Mouse (Mus musculus): ENCODE measurements around the gene Cps1. TPM values are rescaled to one million over a fixed set of nuclear protein-coding genes. Genes with fewer than 3 reads are reported as not detected.

Gene Cps1
- polyA plus RNA-seq, 1 experiment from 2014 or later: 0.31 TPM

DNA sequence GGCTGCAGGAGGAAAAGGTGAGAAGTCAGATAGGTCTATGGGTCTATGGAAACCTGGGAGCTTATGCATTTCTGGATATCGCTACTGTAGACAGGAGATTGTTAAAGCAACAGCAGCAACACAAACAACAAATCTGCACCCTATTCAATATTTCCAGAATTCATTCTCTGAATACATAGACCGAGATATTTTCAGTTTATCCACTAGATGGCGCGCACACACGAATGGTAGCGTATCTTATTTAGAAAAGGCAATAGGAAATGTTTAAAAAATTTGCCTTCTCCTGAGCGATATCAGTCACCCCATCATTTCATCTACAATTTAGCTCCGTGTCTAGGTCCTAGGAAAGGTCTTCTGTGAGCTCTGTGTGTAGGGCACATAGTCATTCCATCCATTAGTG lies 21.1 kb downstream of the Cps1 start:
- no peaks in the 10 kb centered on the region for H3K36me3 ChIP-seq
- H3K9me3 ChIP-seq (replicated peaks): no peaks in the 10 kb centered on the region
- H3K27ac ChIP-seq (replicated peaks): no peak overlapping the region
- no peak for ATAC-seq (ENCODE audit: low FRiP score)
- no peaks in the 10 kb centered on the region for H3K4me1 ChIP-seq
- no peak overlapping the region for H3K4me3 ChIP-seq (replicated peaks)
- WGBS: 12% methylated on average over 8 of the region's 8 CpGs
- H3K4me2 ChIP-seq: peak overlapping the region; percentile 34; the same call in 1 of the 2 replicates
- no peak overlapping the region for H3K9ac ChIP-seq (replicated peaks)
- H3K27me3 ChIP-seq (replicated peaks): no peaks in the 10 kb centered on the region

DNA sequence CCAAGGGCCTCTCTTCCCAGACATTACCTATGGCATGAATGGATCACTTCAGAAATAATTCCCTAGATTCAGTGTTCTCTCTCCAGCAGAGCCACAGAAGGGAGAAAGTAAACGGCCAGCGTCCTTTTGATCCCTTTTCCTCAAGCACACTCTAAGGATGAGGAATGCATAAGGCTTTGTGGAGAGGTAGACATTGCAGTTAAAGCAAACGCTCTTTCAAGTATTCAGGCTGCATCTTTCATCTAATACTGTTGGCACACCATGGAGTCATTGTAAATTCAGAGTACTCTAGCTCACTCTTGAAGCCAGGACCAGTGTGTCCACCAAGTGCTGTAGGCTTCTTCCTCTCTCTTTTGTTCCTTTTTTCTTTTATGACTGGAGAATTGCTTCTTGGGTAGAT lies 28.4 kb downstream of the Cps1 start:
- 82% methylated on average over 3 of the region's 3 CpGs for WGBS
- H3K36me3 ChIP-seq: no peaks in the 10 kb centered on the region
- no peak for ATAC-seq (ENCODE audit: low FRiP score)

DNA sequence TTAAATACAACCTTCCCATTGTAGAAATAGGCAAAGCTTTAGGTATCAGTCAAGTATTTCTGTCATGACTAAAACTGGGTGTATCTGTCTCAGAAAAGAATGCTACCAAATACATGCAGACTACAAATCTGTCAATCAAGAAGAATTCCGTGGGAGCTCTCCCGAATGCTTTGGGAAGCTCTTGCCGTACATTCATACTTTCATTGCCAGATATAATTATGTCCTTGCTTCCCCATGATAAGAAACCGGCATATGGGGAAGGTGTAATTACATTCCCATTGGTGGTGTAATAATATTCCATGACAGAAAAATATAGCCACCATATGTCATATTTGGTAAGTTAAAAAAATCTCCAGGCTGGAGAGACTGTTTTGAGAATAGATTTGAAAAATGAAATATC lies 44.5 kb downstream of the Cps1 start:
- Histone ChIP-seq H3K4me1 (no peaks in the 10 kb centered on the region), H3K9me3 (replicated peaks) (no peaks in the 10 kb centered on the region), H3K27me3 (replicated peaks) (no peaks in the 10 kb centered on the region), H3K4me2 (no peak overlapping the region), H3K36me3 (no peaks in the 10 kb centered on the region), H3K4me3 (replicated peaks) (no peak overlapping the region), H3K27ac (replicated peaks) (no peak overlapping the region), H3K9ac (replicated peaks) (no peak overlapping the region)
- 45% methylated on average over 4 of the region's 4 CpGs for WGBS
- ATAC-seq (ENCODE audit: low FRiP score): no peak

More for the DNA sequence above, 28.4 kb downstream of the Cps1 start:
- no peak overlapping the region for H3K4me2 ChIP-seq
- no peak overlapping the region for H3K9ac ChIP-seq (replicated peaks)
- no peaks in the 10 kb centered on the region for H3K9me3 ChIP-seq (replicated peaks)
- H3K4me3 ChIP-seq (replicated peaks): no peak overlapping the region
- H3K27ac ChIP-seq (replicated peaks): no peak overlapping the region
- H3K4me1 ChIP-seq: no peaks in the 10 kb centered on the region
- no peaks in the 10 kb centered on the region for H3K27me3 ChIP-seq (replicated peaks)

DNA sequence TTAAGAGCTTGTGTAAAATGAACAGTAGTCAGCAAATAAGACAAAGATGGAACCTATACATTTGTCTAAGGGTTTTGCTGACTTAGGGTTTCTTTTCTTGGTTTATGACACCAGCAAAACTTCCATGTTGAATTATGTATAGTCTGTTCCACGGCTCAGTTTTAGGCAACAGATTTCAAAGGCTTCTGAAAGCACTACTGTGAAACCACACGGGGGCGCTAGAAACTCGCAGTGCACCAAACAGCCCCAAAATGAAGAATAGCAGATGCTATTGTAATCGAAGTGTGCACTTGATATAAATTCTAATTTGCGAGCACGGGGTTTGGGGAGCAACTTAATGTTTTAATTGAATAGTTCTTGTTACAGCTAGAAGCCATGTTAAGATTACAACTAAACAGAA lies 58.3 kb downstream of the Cps1 start:
- H3K36me3 ChIP-seq: no peaks in the 10 kb centered on the region
- no peak overlapping the region for H3K4me3 ChIP-seq (replicated peaks)
- 0 out of 2 replicates have a peak, but pooled peaks cover 6% of the 10 kb centered on the region for H3K4me1 ChIP-seq
- WGBS: 7% methylated on average over 7 of the region's 7 CpGs
- no peak overlapping the region for H3K4me2 ChIP-seq
- no peaks in the 10 kb centered on the region for H3K27me3 ChIP-seq (replicated peaks)
- H3K9me3 ChIP-seq (replicated peaks): no peaks in the 10 kb centered on the region
- no peak overlapping the region for H3K9ac ChIP-seq (replicated peaks)
- no peak overlapping the region for H3K27ac ChIP-seq (replicated peaks)
- no peak for ATAC-seq (ENCODE audit: low FRiP score)

DNA sequence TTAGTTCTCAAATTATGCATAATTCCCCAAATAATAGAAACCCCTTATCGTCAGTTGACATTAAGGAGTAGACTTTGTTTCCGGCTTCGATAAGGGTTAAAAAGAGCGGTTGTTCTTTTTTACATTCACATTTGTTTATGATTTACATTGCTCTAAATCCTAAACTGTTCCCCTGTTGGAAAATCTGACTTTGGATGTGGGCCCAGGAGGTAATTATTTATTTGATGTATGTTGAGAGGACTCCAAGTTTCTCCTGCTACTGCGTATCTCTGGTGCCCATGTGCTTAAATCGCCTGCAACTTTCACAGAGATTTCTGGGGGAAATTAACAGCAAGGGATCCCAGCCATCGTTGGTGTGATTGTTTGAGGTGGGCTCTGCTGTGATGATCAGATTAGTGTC lies 59.4 kb downstream of the Cps1 start:
- Histone ChIP-seq H3K9ac (replicated peaks) (no peak overlapping the region), H3K9me3 (replicated peaks) (no peaks in the 10 kb centered on the region), H3K4me1 (0 out of 2 replicates have a peak, but pooled peaks cover 6% of the 10 kb centered on the region), H3K4me3 (replicated peaks) (no peak overlapping the region), H3K27ac (replicated peaks) (no peak overlapping the region), H3K27me3 (replicated peaks) (no peaks in the 10 kb centered on the region), H3K36me3 (no peaks in the 10 kb centered on the region), H3K4me2 (no peak overlapping the region)
- WGBS: 68% methylated on average over 7 of the region's 7 CpGs
- ATAC-seq (ENCODE audit: low FRiP score): no peak

DNA sequence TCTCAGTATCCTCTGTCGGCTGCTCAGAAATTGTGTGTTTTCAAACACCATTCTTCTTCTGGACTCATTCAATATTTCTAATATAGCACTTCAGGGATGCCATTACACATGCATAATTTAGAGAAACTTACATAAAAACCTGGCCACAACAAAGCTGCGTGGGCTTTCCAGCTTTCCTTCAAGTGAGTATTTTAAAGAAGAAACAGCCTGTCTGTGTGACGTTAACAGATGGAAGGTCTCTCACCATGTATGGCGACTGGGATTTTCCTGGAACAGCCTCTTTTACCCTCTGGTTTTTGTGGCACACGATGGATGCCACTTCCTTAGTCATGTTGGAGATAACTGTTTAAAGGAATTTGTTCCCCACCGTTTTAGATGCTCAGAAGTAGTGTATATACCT lies 60.7 kb downstream of the Cps1 start:
- no peaks in the 10 kb centered on the region for H3K9me3 ChIP-seq (replicated peaks)
- H3K36me3 ChIP-seq: no peaks in the 10 kb centered on the region
- H3K4me1 ChIP-seq: 0 out of 2 replicates have a peak, but pooled peaks cover 3% of the 10 kb centered on the region
- H3K4me3 ChIP-seq (replicated peaks): no peak overlapping the region
- H3K27me3 ChIP-seq (replicated peaks): no peaks in the 10 kb centered on the region
- ATAC-seq (ENCODE audit: low FRiP score): no peak
- no peak overlapping the region for H3K9ac ChIP-seq (replicated peaks)
- 59% methylated on average over 6 of the region's 6 CpGs for WGBS
- no peak overlapping the region for H3K4me2 ChIP-seq
- H3K27ac ChIP-seq (replicated peaks): no peak overlapping the region

DNA sequence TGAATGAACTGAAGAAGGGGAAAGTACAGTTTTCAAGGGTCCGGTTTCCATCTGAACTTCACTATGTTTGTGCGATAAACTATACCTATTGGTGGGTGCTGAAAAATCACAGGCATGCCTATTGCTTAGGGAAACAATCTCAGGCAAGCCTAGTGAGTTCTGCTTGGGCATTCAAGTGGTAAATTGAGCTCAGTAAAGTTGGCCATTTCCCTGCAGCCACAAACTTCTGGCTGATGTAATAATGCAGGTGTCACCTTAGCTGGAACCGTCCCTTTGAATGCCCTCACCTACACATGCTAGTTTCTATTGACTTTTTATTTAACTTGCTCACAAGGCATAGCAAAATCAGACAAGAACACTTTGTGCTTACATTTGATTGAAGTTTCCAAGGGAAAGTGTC lies 61.3 kb downstream of the Cps1 start:
- H3K4me2 ChIP-seq: no peak overlapping the region
- no peaks in the 10 kb centered on the region for H3K27me3 ChIP-seq (replicated peaks)
- H3K9me3 ChIP-seq (replicated peaks): no peaks in the 10 kb centered on the region
- ATAC-seq (ENCODE audit: low FRiP score): no peak
- H3K27ac ChIP-seq (replicated peaks): no peak overlapping the region
- no peak overlapping the region for H3K9ac ChIP-seq (replicated peaks)
- H3K36me3 ChIP-seq: no peaks in the 10 kb centered on the region
- no peak overlapping the region for H3K4me3 ChIP-seq (replicated peaks)
- no peaks in the 10 kb centered on the region for H3K4me1 ChIP-seq
- 75% methylated on average over 3 of the region's 3 CpGs for WGBS

DNA sequence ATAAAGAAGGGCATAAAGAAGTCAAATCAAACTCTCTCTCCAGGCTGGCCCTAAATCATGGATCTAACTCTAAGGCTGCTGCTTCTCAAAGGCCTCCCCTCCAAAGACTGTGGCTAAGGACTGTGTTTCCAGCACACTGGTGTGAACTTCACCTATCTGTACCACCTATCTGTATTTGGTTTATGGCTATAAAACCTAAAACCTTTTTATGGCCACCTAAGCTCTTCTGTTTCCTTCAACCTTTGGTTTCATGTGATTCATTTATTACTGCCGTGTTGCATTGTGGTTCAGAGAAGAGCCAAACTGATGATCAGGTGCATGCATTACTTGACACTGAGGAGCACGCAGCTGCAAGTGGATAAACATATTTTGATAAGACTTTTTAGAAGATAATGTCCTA lies 74.5 kb downstream of the Cps1 start:
- no peak for ATAC-seq (ENCODE audit: low FRiP score)
- H3K36me3 ChIP-seq: no peaks in the 10 kb centered on the region
- no peak overlapping the region for H3K27ac ChIP-seq (replicated peaks)
- H3K4me3 ChIP-seq (replicated peaks): no peak overlapping the region
- H3K27me3 ChIP-seq (replicated peaks): no peaks in the 10 kb centered on the region
- 88% methylated on average over 2 of the region's 2 CpGs for WGBS
- H3K4me2 ChIP-seq: no peak overlapping the region
- no peaks in the 10 kb centered on the region for H3K9me3 ChIP-seq (replicated peaks)
- H3K4me1 ChIP-seq: no peaks in the 10 kb centered on the region
- H3K9ac ChIP-seq (replicated peaks): no peak overlapping the region

DNA sequence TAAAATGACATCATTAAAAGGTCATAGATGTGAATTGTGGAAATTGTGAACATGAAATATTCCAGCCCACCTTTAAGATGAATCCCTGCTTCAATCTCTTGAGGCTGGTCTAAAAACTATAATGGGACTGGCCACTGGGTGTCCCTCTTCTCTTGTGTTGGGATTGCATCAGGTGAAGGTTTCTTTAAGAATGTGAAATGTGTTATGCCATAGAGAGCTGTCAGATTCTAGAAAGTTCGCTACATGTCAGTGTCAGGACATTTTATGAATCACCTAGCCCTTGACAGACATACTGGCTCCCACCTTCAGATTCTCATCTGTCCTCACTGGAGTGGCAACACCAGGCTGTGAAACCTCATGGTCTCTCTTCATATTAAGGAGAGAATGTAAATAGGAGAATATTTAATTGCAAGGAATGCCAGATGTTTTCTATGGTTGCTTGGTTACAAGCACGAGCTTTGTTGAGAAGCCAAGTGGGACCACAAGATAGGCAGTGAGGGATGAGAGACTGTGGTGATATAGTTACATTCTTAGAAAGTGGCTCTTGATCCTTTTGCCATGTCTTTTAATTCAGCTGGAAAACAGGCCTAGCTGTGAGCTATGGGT lies 95.6 kb downstream of the Cps1 start:
- peak; percentile 38 for ATAC-seq (ENCODE audit: low FRiP score)

DNA sequence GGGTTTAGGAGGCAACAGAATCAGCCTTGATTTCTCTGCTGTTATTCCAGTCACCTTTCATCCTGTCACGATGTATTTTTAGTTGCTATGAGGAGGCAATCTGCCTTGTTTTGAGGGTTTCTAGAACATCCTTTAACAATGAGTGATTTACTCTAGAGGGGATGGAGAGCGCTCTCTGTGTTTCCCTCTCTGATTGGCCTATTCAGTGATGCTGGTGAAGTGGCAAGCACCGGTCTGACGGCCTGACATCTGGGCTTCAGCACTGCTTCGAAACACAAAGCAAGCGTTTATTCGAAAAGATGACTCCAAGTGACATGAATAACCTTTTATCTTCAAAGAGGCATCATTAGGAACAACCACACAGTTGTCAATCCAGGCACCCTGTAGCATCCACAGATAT lies 100.8 kb downstream of the Cps1 start:
- H3K36me3 ChIP-seq: no peaks in the 10 kb centered on the region
- H3K27ac ChIP-seq (replicated peaks): no peak overlapping the region
- ATAC-seq (ENCODE audit: low FRiP score): no peak
- no peaks in the 10 kb centered on the region for H3K4me1 ChIP-seq
- H3K27me3 ChIP-seq (replicated peaks): no peaks in the 10 kb centered on the region
- 72% methylated on average over 7 of the region's 7 CpGs for WGBS
- H3K9me3 ChIP-seq (replicated peaks): no peaks in the 10 kb centered on the region
- no peak overlapping the region for H3K4me3 ChIP-seq (replicated peaks)
- H3K4me2 ChIP-seq: no peak overlapping the region
- H3K9ac ChIP-seq (replicated peaks): no peak overlapping the region

More for the DNA sequence above, 95.6 kb downstream of the Cps1 start:
- Histone ChIP-seq H3K4me1 (no peaks in the 10 kb centered on the region), H3K27me3 (replicated peaks) (no peaks in the 10 kb centered on the region), H3K27ac (replicated peaks) (no peak overlapping the region), H3K36me3 (no peaks in the 10 kb centered on the region), H3K4me2 (no peak overlapping the region), H3K4me3 (replicated peaks) (no peak overlapping the region), H3K9ac (replicated peaks) (no peak overlapping the region), H3K9me3 (replicated peaks) (no peaks in the 10 kb centered on the region)
- WGBS: 24% methylated on average over 2 of the region's 2 CpGs

DNA sequence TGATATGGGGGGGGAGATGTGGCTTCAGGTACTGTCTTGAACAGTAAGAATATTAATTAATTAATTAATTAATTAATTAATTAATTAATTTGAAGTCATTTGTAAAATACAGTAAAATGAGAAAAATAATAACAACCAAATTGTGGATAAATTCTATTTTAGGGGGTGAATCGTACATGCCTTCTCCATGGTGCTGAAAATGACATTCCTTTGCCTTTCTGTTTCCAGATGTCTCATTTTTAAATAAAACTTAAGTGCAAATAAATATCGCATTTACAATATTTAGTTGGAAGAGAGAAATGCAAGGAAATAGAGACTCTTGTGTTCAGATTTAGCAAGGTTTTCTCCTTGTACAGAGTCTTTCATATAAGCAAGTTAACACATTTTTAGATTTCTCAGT lies 112.0 kb downstream of the Cps1 start:
- 84% methylated on average over 2 of the region's 2 CpGs for WGBS
- Histone ChIP-seq H3K27ac (replicated peaks) (no peak overlapping the region), H3K9me3 (replicated peaks) (no peaks in the 10 kb centered on the region), H3K9ac (replicated peaks) (no peak overlapping the region), H3K4me1 (no peaks in the 10 kb centered on the region), H3K4me3 (replicated peaks) (no peak overlapping the region), H3K27me3 (replicated peaks) (no peaks in the 10 kb centered on the region), H3K36me3 (no peaks in the 10 kb centered on the region), H3K4me2 (no peak overlapping the region)
- no peak for ATAC-seq (ENCODE audit: low FRiP score)

DNA sequence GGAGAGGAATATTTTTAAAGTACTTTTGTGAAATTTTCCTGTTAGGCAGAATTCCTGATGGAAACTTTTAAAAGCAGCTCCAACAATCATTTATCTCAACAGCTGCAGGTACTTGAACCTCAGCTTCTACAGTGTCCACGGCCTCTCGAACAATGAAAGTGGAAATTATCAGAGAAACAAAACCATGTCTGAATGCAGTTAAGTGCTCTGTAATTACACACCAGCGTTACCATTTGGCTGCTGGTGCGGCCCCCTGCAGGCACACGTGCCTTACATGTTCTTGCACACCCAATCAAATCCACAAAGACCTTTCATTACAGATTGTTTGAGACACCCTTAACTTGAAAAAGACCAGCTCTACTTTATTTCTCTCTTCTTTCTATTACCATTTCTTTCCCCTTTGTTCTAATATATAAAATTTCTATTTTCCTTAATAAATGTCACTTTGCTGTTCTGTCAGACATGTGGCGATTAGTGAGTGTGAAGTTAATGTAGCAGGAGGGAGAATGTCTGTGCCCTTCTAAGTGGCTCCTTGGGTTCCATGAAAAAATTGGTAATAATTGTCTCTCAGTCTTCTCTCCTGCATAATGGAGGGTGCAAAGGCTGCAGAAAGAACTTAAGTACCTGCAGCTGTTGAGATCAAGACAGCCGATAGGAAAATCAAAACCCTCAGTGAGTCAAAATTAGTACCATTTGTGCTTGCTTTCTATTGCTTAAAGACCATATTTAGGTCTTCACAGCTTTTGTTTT lies 112.8 kb downstream of the Cps1 start:
- no peaks in the 10 kb centered on the region for H3K4me1 ChIP-seq
- no peak overlapping the region for H3K9ac ChIP-seq (replicated peaks)
- WGBS: 52% methylated on average over 7 of the region's 7 CpGs
- H3K27me3 ChIP-seq (replicated peaks): no peaks in the 10 kb centered on the region
- no peak overlapping the region for H3K4me2 ChIP-seq
- H3K9me3 ChIP-seq (replicated peaks): no peaks in the 10 kb centered on the region
- H3K27ac ChIP-seq (replicated peaks): no peak overlapping the region
- ATAC-seq (ENCODE audit: low FRiP score): no peak
- H3K36me3 ChIP-seq: no peaks in the 10 kb centered on the region
- H3K4me3 ChIP-seq (replicated peaks): no peak overlapping the region
